Mouse (Mus musculus) ovary, adult 2 months (tissue): ENCODE data around the gene Icam2. TPM values are rescaled to one million over a fixed set of nuclear protein-coding genes. Genes with fewer than 3 reads are reported as not detected.

ENCODE experiments used
- polyA plus RNA-seq: library from polyadenylated mRNA; depleted of rRNA; stranded (reverse); fragments of >200 nt; gene quantifications from 2 replicates; pipeline ENCODE4 v1.2.3, GENCODE M21; 2012; rRNA removed

Gene Icam2
- 21.6 and 26.7 TPM in 2 replicates for polyA plus RNA-seq

DNA sequence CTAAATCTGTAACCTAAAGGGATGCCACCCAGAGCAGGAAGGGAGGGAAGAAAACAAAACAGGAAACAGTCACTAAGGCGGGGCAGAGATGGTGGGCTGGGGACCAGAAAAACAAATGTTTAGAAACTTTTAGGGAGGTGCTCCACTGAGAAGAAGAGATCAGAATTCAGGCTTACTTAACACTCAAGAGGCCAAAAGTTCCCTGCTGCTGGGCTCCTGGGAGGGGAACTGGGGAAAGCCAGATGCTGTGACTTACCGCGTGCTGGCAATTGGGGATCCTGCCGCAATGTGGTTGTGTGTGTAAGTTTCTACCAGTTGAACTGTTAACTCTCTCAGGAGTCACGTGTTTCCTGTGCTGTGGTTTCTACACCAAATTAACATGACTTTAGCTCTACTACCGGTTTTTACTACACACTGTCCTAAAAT, at the start of gene Icam2:
Icam2 (minus strand) TSS at position 285 of the 426 bp plus-strand sequence.

DNA sequence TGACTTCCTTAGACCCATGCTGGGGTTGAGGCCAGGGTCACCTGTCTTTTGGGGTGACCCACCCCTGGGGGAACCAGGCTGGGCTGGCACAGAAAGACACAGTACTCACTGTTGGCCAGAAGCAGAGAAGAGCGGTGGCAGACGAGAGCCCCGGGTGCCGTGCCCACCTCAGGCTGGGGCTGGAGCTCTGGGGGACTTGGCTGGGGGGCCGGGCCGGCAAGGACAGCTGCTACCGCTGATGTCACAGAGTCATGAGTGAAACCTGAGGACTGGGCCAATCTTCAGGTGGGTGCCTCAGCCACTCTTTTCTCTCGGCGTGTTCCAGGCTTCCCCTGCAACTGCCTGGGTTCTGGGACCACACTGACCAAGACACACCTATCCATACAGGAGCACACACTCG, 22.5 kb downstream of the Icam2 start, which contains the start of gene Prr29:
Prr29 (plus strand) TSS at position 107 of the 400 bp plus-strand sequence.

DNA sequence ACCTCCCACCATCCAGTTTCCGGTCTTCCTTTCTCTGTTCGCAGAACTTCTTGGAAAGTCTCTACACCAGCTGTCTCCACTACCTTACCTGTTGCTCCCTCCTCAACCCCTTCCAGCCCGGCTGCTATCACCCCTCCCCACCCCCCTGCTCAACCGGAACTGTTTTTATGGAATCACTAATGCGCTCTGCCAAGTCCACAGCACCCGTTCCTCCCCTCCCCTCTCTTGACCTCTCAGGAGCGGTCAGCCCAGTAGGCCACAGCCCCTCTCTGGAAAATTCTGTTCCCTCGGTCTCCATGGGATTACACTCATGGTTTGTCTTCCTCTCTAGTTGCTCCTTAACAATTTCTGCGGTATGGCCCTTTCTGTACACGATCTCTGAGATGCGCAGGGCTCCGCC, 34.7 kb downstream of the Icam2 start, which contains the start of gene Scn4a:
Scn4a (minus strand) TSS at position 101 of the 400 bp plus-strand sequence.

Other genes with a start within 250 kb of the Icam2 start
- not detected in 2 replicates for gene Gm10840, start 227.2 kb downstream of the Icam2 start, polyA plus RNA-seq
- gene Limd2, start 227.2 kb downstream of the Icam2 start, polyA plus RNA-seq = 26.1 and 32.1 TPM in 2 replicates
- 24.5 and 35.7 TPM in 2 replicates for gene Strada, start 185.9 kb downstream of the Icam2 start, polyA plus RNA-seq
- gene Ccdc47, start 171.7 kb downstream of the Icam2 start, polyA plus RNA-seq = 9.6 and 9.7 TPM in 2 replicates
- 10.6 and 14.3 TPM in 2 replicates for gene Ddx42, start 171.1 kb downstream of the Icam2 start, polyA plus RNA-seq
- 21.0 and 22.2 TPM in 2 replicates for gene Ftsj3, start 132.0 kb downstream of the Icam2 start, polyA plus RNA-seq
- 26.6 and 33.6 TPM in 2 replicates for gene Psmc5, start 131.9 kb downstream of the Icam2 start, polyA plus RNA-seq
- 116 and 149 TPM in 2 replicates for gene Smarcd2, start 115.1 kb downstream of the Icam2 start, polyA plus RNA-seq
- 0.24 and 0.45 TPM in 2 replicates for gene Tcam1, start 111.4 kb downstream of the Icam2 start, polyA plus RNA-seq
- not detected in 2 replicates for gene Gh, start 86.2 kb downstream of the Icam2 start, polyA plus RNA-seq
- 1.6 and 1.9 TPM in 2 replicates for gene Cd79b, start 73.3 kb downstream of the Icam2 start, polyA plus RNA-seq
- gene Scn4a, start 34.8 kb downstream of the Icam2 start, polyA plus RNA-seq = 0.17 and 0.24 TPM in 2 replicates
- 55.9 and 61.8 TPM in 2 replicates for gene Prr29, start 22.6 kb downstream of the Icam2 start, polyA plus RNA-seq
- 72.2 and 154 TPM in 2 replicates for gene Ern1, start 99.8 kb upstream of the Icam2 start, polyA plus RNA-seq
- gene Tex2, start 225.3 kb upstream of the Icam2 start, polyA plus RNA-seq = 20.7 and 22.8 TPM in 2 replicates